Mouse (Mus musculus): ENCODE results near the gene Gdf10.

The Gdf10 gene

DNA sequence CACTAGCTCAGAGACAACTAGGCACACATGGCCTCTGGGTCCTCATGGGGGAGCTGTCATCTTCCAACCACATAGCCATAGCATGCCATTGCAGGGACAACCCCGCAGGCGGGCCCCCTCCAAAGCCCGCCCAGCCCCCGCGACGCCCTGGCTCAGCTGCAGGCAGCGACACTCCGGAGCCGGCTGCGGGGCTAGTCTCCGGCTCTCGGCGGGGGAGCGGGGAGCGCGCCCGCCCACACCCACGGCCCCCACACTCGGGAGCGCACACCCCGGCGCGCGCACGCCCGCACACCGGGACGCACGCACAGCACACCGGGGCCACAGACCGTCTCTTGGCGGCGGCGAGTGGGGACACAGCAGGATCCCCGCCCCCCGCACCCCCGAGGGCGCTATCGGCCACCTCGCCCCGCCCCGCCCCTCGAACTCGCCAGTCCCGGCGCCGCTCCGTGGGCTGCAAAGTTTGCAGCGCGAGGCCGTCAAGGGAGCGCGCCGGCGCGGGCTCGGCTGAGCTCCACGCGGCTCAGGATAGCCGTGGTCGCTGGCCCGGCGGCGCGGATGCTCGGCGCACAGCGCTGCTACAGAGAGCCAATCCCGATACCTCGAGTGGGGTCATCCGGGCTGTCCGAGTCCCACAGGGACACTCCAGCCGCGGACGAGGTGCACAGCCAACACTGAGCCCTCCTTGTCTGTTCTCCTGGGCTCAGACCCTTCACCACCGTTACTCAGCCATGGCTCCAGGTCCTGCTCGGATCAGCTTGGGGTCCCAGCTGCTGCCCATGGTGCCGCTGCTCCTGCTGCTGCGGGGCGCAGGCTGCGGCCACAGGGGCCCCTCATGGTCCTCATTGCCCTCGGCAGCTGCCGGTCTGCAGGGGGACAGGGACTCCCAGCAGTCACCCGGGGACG is at the start of gene Gdf10:
Gene Gdf10 (plus strand): TSS at position 420 of the 903 bp plus-strand sequence.
- DNase-seq, result no peak

DNA sequence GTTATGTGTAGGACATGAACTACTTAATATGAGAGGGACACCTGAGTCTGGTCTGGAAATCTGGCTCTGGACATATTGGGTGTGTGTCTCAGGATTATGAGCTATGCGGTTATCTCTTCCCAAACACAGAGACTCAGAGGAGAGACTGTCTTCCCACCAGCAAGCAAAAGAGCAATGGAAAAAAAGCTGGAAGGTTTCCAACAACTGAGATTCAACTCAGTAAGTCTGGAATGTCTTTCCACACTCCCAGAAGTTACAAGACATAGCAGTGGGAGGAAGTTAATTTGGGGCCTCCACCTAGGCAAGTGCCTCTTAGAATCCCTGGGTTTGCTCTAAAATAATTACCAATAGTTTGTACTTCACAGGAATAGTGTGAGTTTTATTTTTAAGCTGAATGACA is 44.6 kb upstream of the Gdf10 start:
- no peak for DNase-seq

DNA sequence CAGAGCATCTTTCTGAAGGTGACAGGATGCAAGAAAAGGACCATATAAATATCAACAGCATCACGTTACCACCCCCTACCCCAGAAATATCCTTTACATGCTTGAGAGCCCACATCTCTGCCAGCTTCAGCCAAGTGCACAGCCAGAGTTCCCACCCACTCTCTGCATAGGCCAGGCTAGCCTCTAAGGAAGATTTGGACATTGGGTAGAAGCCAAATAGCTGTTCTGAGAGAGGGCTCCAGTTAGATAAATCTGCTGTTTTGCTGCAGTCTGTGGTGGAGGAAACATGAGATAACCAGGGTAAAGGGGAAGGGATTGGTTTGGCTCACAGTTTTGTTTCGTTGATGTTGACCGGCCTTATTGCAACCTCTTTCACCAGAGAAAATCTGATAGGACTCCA is 43.2 kb upstream of the Gdf10 start:
- DNase-seq, result no peak

DNA sequence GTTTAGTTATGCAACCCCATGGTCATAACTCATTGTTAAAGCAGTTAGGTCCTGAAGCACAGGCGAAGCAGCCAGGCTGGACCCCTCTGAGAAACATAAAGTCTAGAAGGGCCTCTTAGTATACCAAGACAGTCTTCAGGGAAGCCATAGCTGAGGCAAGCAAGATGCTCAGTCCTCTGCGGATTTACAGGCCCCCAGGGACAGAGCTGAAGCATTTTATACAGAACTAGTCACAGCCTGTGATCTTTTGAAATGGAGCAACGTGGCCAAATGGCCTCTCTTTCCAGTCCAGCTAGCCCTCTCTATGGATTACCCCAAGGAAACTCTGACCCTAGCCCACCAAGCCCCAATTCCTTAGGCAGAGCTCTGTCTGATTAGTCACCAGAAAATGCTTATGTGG is 41.9 kb upstream of the Gdf10 start:
- no peak for DNase-seq

DNA sequence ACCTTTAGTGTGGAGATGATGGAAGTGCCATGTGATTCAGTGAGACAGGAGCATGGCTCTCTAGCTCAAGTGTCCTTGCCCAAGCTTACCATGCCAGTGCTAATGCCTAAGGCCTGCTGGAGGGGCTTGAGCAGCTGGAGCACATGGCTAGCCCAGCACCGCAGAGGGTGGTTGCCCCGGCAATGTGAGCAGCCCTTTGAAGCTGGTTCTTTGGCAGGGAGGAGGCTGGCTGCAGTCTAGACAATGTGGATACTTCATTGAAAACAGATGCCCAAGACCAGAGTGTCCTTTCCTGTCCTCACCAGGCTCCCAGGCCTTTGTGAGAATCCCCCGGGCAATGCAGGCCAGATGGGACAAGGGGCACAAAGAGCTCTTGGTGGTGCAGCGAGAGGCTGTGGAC is 40.3 kb upstream of the Gdf10 start:
- DNase-seq, result no peak

DNA sequence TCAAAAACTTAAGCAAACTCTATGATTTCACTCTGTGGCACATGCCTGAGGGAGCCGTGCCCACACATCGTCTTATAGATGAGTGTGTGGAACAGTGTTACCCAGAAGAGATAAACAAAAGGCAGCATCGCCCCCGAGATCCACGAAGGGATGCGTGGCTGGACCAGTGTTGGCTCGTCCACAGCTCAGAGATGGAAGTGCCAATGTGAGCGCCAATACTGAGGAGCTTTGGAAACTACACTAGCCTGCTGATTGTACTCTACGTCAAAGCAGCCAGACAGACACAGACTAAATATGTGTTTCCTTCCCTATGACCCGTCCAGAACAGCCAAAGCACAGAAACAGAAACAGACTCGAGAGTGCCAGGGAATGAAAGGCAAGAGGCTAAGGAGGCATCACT is 37.9 kb upstream of the Gdf10 start:
- DNase-seq, result no peak

DNA sequence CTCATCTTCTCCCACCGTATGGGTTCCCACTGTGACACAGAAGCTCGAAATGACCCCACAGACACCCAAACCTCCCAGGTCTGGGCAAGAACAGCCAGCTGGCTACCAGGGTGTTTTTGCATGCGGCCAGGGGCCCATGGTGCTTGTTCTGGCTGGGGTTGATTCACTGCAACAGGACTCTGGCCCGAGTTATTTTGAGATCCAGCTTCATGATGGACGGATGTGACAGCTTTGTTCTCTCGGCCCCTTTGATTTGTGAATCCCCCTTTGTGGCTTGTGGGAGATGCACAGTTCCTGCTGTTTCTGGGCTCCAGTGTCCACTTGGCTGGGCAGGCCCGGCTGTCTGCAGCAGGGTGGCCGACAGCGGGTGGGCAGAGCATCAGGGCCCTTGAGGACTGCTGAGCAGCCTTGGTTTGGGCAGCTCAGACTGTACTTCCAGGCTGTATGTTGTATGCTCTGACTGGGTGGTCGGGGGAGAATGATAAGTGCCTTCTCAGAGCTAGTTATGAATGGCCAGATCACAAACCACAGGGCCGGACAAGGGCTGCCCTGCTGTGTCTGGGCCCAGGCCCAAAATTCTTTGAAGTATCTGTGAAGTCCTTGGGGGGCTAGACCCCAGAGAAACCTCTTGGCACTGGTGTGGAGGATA is 34.9 kb upstream of the Gdf10 start:
- DNase-seq, result no peak

DNA sequence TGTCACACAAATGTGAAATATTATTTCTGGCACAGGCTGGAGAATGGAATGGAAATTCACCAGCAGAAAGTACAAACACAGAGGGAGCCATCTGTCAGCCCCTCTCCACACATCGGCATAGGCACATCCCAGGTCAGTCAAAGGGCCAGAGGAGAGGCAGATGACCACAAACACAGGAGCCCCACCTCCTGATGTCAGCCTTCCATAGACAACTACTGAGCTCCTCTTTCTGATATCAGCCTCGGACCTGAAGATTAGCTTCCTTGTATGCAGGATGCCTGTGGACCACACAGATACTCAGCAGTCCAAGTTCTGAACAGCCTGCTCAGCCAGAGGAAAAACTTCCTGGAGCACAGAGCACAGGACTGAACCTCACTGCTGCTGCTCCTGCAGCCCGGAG is 33.4 kb upstream of the Gdf10 start:
- DNase-seq, result no peak

DNA sequence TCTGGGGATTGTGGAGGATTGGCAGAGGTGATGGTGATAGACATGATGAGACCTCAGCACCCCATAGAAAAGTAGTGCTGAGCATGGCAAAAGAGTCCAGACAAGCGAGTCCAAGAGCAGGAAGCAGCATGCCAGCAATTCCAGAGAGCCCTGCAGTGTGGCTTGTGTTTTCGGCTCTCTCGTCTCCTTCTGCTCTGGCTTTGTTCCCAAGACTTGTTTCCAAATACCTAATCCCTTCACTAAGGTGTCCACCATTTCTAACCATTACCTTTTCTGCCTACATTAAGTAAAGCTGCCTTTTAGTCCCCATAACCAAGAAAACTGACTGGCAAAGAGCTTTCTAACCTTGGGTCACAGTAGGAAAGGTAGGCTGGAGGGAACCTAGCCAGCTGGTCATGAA is 31.9 kb upstream of the Gdf10 start:
- DNase-seq, result no peak

DNA sequence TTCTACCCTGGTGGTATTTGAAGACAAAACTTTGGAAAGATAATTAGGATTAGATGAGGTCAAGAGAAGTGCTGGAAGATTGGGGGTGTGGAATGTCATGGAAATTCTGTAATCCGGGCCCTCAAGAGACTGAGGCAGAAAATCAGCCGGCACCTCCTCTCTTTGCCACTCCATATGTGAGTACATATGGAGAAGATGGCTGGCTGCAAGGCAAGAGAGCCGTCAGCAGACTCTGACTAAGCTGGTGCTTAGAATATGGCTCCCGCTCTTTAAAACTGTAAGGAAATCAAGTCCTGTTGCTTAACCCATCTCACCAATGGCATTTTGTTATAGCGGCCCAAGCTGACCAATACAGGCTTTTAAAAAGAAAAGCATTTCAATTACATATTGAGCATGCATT is 27.6 kb upstream of the Gdf10 start:
- DNase-seq, result no peak

DNA sequence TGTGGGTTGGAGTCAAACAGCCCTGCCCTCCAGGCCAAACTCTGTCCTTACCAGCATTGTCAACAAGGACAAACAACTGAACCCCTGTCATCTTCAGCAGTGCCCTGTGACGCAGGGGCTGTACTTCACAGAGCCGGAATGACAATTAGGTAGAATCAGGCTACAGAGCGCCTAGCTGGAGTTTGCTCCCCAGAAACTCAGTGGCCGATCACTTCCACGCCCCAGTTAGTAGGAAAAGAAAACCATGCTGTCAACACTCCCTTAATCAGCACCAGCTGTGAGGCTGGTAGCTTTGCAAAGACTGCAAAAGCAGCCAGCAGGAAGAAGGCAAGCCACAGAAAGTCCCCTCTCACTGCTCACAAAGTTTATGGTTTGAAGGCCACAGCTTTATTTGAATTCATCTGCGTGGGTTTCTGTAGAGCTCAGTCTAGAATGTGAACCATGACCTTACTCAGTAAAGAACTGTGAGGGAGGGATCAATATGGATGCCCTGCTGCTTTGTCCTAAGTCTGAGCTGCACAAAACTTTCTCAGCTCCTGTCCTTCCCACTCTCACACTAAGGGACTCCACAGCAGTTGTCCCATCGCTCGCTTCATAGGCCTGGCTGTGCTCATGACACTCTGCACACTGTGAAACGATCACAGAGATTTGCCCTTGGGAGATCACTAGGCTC is 26.6 kb upstream of the Gdf10 start:
- no peak for DNase-seq

DNA sequence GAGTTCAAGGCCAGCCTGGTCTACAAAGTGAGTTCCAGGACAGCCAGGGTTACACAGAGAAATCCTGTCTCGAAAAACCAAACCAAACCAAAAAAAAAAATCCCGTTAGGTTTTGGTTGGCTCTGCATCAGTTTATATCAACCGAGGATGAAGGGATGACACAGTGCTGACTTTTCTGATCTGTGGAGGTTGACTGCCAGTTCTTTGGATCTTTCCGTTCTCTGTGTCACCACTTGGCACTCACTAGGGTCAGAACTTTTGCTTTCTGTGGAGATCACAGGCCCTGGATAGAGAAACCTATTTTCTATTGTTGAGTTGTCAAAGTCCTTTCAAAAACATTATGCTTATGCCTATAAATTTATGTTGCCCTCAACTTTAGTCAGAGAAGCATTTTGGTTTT is 20.6 kb upstream of the Gdf10 start:
- no peak for DNase-seq

DNA sequence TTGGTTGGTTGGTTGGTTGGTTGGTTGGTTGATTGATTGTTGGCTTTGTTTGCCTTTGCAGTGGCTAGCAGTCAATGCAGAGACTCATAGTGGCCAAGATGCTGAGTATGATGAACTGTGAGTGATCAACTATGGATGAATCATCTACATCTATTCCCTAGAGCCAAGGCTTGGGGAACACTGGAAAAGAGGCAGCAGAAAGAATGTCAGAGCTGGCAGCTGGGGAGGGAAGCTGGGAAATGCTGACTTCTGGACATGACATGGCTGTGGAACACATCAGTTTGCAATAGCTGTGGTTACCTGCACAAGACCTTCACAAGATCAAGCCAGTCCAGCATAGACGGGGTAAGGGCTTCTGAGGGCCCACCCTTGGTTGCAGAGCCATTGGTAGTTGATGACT is 20.2 kb upstream of the Gdf10 start:
- DNase-seq, result no peak

DNA sequence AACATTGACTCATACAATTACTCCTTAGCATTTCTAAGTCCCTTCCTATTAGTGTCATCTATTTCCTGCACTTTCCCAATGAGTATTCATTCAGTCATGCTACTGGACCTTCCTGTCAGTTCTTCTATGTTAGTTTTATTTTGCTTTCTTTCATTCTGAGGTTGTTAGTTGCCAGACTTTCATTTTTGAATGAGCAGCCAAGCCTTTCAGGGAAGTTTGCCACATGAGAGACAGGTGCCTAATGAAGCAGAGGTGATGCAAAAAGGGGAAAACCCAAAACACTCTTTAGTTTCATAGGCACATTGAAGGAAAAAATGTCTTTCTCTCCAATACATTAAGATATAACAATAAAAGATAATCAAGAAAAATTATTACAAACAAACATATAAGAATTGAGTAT is 18.5 kb upstream of the Gdf10 start:
- no peak for DNase-seq

DNA sequence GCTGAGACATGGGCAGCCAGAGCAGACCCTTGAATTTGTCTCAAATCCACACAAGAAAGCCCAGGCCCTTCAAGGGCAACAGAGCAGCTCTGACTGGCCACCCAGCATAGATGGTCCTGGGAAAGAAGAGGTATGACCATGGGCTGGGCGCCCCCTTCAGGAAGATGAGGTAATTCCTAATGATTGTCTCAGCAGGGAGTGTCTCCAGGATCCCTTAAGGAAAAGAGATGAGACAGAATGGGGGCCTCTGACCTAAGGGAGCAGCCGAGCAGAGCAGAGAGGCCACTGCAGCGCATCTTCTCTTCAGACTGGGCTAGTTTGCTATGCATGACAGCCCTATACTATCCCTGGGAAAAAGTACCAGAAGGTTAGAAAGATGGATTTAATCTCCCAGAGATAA is 9.7 kb upstream of the Gdf10 start:
- DNase-seq, result no peak

DNA sequence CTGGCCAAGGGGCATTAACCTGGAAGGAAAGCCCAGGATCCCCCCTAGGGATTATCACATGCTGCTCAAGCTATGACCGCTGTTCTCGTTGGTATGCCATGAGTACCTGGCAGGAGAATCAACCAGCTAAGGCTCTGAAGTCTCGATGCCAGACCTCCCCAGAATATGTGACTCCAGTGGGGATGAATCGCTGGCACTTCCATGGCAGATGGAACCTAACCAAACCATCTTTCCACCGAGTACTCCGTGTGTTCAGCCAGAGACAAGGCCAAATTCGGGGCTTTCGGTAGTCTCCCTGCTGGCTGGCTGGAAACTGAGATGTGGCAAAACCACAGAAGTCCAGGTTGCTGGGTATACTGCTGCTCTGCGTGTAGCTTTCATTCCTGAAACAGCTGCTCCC is 9.2 kb upstream of the Gdf10 start:
- no peak for DNase-seq

DNA sequence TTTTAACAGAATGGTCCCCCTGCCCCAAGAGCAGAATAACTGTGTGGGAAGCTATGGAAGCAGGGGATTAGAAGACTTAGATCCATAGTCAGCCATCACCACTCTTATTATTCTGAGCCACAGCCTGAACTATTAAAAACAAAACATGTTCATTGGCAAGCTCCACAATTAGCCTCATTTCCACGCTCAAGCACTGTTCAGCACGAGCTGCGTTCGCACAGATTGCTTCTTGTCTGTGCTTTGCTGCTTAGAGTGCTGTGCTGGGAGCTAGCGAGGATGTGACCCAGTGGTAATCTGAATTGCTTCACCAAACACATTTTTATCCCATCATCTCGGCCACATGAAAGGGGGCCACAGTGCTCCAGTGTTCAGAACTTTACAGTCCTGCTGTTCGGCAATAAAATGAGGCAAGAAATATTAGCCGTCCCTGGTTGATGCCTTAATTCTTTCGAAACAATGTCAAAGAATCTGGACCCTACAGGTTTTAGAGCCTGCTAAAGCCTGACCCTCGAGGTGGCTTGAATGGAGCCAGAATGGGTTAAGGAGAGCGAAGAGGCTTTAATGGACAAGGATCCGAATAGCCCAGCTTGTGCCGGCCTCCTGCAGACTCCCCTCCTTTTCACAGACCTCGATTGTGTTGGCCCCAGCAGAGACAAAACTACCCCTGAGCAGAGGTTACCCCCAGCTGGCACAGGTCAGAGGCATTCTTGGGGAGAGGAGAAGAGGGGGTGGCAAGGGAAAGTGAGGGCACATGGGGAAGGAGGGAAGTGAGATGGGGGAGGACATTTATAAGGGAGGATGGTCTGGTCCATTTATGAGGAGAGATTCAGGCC is 2.4 kb upstream of the Gdf10 start:
- DNase-seq, result no peak

DNA sequence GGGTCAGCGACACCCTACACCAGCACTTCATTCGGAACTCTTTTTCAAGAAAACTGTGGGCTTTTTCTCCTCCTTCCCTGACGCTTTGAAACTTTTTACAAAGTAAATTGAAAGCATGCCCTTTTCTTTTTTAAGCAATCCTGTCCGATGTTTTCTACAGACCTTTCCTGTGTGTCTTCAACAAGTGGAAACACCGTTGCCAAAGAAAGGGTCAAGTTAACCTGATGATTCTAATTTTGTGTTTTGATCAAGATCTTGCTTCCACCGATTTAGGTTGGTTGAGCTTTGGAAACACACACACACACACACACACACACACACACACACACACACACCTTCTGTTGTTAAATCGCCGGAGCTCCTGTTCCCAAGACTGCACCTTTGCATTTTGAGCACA is 618 bp upstream of the Gdf10 start:
- no peak for DNase-seq

DNA sequence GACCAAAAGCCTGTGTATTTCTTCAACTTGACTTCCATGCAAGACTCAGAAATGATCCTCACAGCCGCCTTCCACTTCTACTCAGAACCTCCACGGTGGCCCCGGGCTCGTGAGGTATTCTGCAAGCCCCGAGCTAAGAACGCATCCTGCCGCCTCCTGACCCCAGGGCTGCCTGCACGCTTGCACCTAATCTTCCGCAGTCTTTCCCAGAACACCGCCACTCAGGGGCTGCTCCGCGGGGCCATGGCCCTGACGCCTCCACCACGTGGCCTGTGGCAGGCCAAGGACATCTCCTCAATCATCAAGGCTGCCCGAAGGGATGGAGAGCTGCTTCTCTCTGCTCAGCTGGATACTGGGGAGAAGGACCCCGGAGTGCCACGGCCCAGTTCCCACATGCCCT is 8.5 kb downstream of the Gdf10 start:
- DNase-seq, result no peak

DNA sequence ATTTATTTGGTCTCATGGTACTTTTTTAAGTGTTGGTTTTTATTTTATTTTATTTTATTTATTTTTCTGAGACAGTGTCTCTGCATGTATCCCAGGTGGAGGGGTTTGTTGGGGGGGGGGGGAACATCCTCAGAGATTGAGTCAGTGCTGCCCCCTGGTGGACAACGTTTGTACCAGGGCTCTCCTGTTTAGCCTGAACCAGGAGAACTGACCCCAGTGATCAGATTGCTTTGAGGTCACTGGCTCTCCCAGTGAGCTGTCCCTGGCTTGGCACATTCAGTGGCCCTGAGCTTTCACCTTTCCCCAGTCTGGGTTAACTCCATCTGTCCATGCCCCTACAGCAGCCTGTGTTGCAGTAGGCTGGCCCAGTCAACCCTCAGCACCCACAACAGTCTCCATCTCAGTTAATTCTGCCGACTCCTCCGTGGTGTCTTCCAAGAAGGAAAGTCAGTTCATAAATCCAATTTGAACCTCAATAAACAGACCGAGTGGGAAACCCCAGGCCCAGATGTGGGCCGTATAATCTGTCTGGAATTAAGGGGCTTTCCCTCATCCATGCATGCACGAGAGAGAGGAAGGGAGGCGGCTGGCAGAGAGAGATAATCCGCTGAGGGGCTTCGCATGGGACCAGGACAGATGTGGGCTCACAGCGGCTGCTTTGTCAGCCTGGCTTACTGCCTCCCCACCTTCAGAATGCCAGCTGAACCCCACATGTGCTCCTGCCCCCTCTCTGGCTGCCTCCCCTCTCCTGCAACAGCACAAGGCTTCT is 9.7 kb downstream of the Gdf10 start:
- DNase-seq, result peak; percentile 41

DNA sequence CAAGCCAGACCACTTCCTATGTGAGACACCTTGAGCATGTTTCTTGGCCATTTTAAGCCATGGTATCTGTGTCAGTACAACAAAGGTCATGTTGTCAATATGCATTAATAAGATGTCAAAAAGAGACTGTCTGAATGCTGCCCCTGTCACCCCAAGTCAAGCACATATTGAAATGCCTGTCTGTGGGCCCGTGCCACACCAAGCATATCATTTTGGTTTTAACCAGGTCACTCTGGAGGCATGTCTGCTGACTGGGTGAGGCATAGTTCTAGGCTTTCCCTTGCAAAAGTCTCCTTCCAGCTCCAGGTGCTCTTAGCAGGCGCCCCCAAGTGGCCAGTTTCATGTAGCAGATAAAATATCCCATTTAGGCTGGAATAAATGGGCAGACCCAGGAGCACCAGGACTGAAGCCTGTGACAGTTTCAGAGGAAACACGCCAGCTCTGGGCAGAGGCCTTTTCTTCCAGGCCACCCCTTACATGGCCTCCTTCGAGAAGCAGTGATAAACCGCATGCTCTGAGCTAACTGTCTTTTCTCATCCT is 10.5 kb downstream of the Gdf10 start:
- DNase-seq, result peak; percentile 18

DNA sequence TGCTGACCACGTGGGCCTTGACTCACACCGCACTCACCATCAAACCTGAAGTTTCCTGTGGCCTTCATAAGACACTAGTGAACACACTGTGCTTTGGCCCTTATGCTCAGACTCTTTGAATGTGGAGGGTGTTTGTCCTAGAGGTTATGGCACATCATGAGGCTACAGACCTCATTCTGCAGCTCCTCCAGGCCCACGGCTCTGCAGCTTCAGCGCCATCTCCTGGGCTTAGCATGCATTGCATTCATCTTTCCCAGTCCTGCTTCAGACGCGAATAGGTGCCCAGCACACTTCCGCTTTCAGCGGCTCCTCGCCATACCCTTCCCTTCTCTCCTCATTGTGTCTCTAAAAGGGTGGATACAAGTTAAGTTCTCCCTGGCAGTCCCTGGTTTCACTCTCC is 15.7 kb downstream of the Gdf10 start:
- DNase-seq, result peak; percentile 13
